Mouse (Mus musculus) frontal cortex, postnatal 10 days (tissue): ENCODE measurements around the gene Evi5.
A peak's percentile ranks its signal among the peaks of the same experiment; 100 is the strongest.

ENCODE experiments used
- DNase-seq, 2 experiments: peaks; one replicate each; pipeline ENCODE4 v3.0.0; 2022; ENCODE audit warnings: low spot score in 2 of 2, mixed read lengths in 1 of 2

The Evi5 gene

GRCm38 (mm10) chr5:107873330-107873729, 1.6 kb downstream of the Evi5 start:
- no peak for DNase-seq

- DNase-seq, result no peak
Measured at GRCm38 (mm10) chr5:107869701-107870100, 5.2 kb downstream of the Evi5 start.

GRCm38 (mm10) chr5:107868905-107869424, 5.9 kb downstream of the Evi5 start:
- DNase-seq, result peak; percentile 86 to 89

- peak in 1 of 2 experiments; percentile 47 for DNase-seq
Measured at GRCm38 (mm10) chr5:107867970-107868904, 6.7 kb downstream of the Evi5 start.

GRCm38 (mm10) chr5:107866127-107867126, 8.5 kb downstream of the Evi5 start:
- DNase-seq, result no peak

GRCm38 (mm10) chr5:107863971-107864370, 10.9 kb downstream of the Evi5 start:
- DNase-seq, result no peak

GRCm38 (mm10) chr5:107858963-107859362, 15.9 kb downstream of the Evi5 start:
- DNase-seq, result no peak

- DNase-seq, result no peak
Measured at GRCm38 (mm10) chr5:107855546-107855945, 19.4 kb downstream of the Evi5 start.

- no peak for DNase-seq
Measured at GRCm38 (mm10) chr5:107854556-107854955, 20.4 kb downstream of the Evi5 start.

GRCm38 (mm10) chr5:107853807-107854206, 21.1 kb downstream of the Evi5 start:
- no peak for DNase-seq

- no peak for DNase-seq
Measured at GRCm38 (mm10) chr5:107848964-107849363, 25.9 kb downstream of the Evi5 start.

GRCm38 (mm10) chr5:107847817-107848216, 27.1 kb downstream of the Evi5 start:
- DNase-seq, result no peak

GRCm38 (mm10) chr5:107847349-107847748, 27.6 kb downstream of the Evi5 start:
- peak in 1 of 2 experiments; percentile 13 for DNase-seq

GRCm38 (mm10) chr5:107840549-107841238, 34.2 kb downstream of the Evi5 start:
- no peak for DNase-seq

GRCm38 (mm10) chr5:107838891-107839644, 35.8 kb downstream of the Evi5 start:
- DNase-seq, result no peak

GRCm38 (mm10) chr5:107834287-107834686, 40.6 kb downstream of the Evi5 start:
- no peak for DNase-seq

- no peak for DNase-seq
Measured at GRCm38 (mm10) chr5:107831351-107831750, 43.6 kb downstream of the Evi5 start.

- DNase-seq, result no peak
Measured at GRCm38 (mm10) chr5:107829998-107830560, 44.8 kb downstream of the Evi5 start, which contains the start of gene Ube2d2b. Gene Ube2d2b, plus strand, starts transcription at chr5:107830099.

- DNase-seq, result no peak
Measured at GRCm38 (mm10) chr5:107822521-107822920, 52.4 kb downstream of the Evi5 start.

GRCm38 (mm10) chr5:107814651-107815050, 60.3 kb downstream of the Evi5 start:
- DNase-seq, result no peak
